28 mouse cellular contexts compared by ENCODE assay signal in genomic region chr5:62997464-62997863, GRCm38 (mm10).
"Had no signal": no experiment of that assay in that cellular context is flagged by ENCODE, and none has a peak within 500 bp of the region (broad histone marks: within the 10 kb centered on the region; RNA-seq: fewer than 3 reads in every experiment).

No protein-coding gene starts in this region.

- H3K9me3 ChIP-seq: embryonic facial prominence, embryonic 10.5 days; embryonic facial prominence, embryonic 12.5 days; embryonic facial prominence, embryonic 13.5 days; embryonic facial prominence, embryonic 15.5 days; forebrain, embryonic 10.5 days; forebrain, embryonic 12.5 days; forebrain, embryonic 13.5 days; forebrain, embryonic 15.5 days had no signal

- H3K9ac ChIP-seq: embryonic facial prominence, embryonic 12.5 days; embryonic facial prominence, embryonic 13.5 days; embryonic facial prominence, embryonic 15.5 days; forebrain, embryonic 12.5 days; forebrain, embryonic 13.5 days; forebrain, embryonic 15.5 days; forebrain, postnatal 0 days had no signal

- H3K27ac ChIP-seq: embryonic facial prominence, embryonic 10.5 days; embryonic facial prominence, embryonic 12.5 days; embryonic facial prominence, embryonic 13.5 days; embryonic facial prominence, embryonic 15.5 days; forebrain, embryonic 10.5 days; forebrain, embryonic 12.5 days; forebrain, embryonic 13.5 days; forebrain, embryonic 15.5 days; gastrocnemius, adult 2 months had no signal

- DNase-seq: cerebellum, adult 2 months; cerebellum, adult 8-10 months; cerebellum, adult 9-10 months; cerebellum, adult 9-11 months; cerebellum, postnatal 10 days; cerebellum, postnatal 14 days; cerebellum, postnatal 25 days; cerebellum, postnatal 36 days; embryo, embryonic 11 days; forebrain, postnatal 0 days; gastrocnemius, adult 2 months; gastrocnemius, postnatal 10 days; gastrocnemius, postnatal 14 days; gastrocnemius, postnatal 25 days; gastrocnemius, postnatal 36 days; heart, adult 11 months; heart, adult 18-20 months had no signal

- ATAC-seq: forebrain, embryonic 13.5 days; forebrain, embryonic 14.5 days; forebrain, embryonic 15.5 days; forebrain, embryonic 16.5 days; forebrain, postnatal 0 days had no signal

- H3K4me3 ChIP-seq: embryonic facial prominence, embryonic 10.5 days; embryonic facial prominence, embryonic 12.5 days; embryonic facial prominence, embryonic 13.5 days; embryonic facial prominence, embryonic 15.5 days; erythroblast, embryonic 14.5 days; forebrain, embryonic 10.5 days; forebrain, embryonic 12.5 days; forebrain, embryonic 13.5 days; forebrain, embryonic 15.5 days; gastrocnemius, adult 2 months had no signal

- H3K4me2 ChIP-seq: embryonic facial prominence, embryonic 12.5 days; embryonic facial prominence, embryonic 13.5 days; embryonic facial prominence, embryonic 15.5 days; forebrain, embryonic 12.5 days; forebrain, embryonic 13.5 days; forebrain, embryonic 15.5 days had no signal

- H3K36me3 ChIP-seq: embryonic facial prominence, embryonic 10.5 days; embryonic facial prominence, embryonic 12.5 days; embryonic facial prominence, embryonic 13.5 days; embryonic facial prominence, embryonic 15.5 days; forebrain, embryonic 10.5 days; forebrain, embryonic 12.5 days; forebrain, embryonic 15.5 days had no signal

- H3K4me1 ChIP-seq: embryonic facial prominence, embryonic 10.5 days; embryonic facial prominence, embryonic 12.5 days; embryonic facial prominence, embryonic 13.5 days; embryonic facial prominence, embryonic 15.5 days; forebrain, embryonic 10.5 days; forebrain, embryonic 12.5 days; forebrain, embryonic 13.5 days; forebrain, embryonic 15.5 days had no signal

- H3K27me3 ChIP-seq: embryonic facial prominence, embryonic 12.5 days; embryonic facial prominence, embryonic 13.5 days; embryonic facial prominence, embryonic 15.5 days; forebrain, embryonic 12.5 days; forebrain, embryonic 13.5 days; forebrain, embryonic 15.5 days had no signal
